8 mouse cellular contexts compared by ENCODE assay signal in the genomic region with DNA sequence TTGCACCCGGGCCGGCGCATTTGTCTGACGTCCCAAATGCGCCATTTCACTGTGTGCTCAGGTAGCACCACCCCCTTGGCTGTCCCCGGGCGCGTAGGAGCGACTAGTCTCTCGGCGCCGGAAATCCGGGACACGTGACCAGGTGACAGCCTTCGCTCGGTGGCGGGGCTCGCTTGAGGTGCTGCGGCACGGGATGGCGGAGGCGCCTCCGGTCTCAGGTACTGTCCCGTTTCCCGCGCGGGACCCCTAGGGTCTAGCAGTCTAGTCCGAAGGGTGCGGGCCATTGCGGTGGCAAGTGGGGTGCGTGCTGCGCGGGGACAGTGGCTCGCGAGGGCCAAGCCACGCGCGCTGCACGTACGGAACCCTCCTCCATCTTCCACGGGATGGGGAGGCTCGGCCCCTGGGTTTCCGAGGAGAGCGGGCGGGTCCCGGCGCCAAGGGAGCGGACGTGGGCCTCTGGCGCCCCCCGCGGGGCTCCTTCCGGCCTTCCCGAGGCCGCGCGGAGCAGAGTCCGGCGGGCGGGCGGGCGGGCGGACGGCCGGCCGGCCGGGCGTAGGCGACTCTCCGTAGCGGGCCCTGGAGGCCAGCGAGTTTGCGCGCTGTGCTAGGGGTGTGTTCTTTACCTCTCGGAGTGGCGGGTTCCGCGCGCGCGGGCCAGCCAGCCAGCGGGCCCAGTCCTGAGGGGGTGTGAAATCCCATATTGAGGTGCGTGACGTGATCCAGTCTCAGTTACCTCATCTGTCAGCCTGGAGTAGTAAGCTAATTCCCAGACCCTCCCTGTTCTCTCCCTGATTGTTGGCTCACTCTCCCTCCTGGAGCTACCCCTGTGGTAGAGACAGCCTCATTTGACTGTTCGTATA. TPM values are rescaled to one million over a fixed set of nuclear protein-coding genes. Genes with fewer than 3 reads are reported as not detected.
A peak's percentile ranks its signal among the peaks of the same experiment; 100 is the strongest.
DNase-seq lines count a peak whose midpoint lies in the region; ATAC-seq and TF ChIP-seq lines count a peak whose summit lies in the region.

Gene Nfx1 (plus strand): TSS at position 65 of the 860 bp plus-strand sequence.

- peak; percentile 97 for ATAC-seq in forebrain, embryonic 12.5 days (ENCODE audit: low FRiP score)
- peak; percentile 94 for ATAC-seq in heart, postnatal 0 days (ENCODE audit: insufficient read depth, low read depth)
- ATAC-seq in liver, embryonic 16.5 days (ENCODE audit: low read depth), result peak; percentile 95
- peak; percentile 96 for ATAC-seq in neural tube, embryonic 13.5 days (ENCODE audit: low read depth)

- TF ChIP-seq CTCF in CH12.LX (conservative IDR thresholded peaks at IDR 0.05 in 1 of 2, IDR thresholded peaks at IDR 0.05 in 1 of 2; ENCODE audit: low read depth in 2 of 2, low read length in 2 of 2), result no peak
- TF ChIP-seq CTCF in heart, postnatal 0 days (IDR thresholded peaks at IDR 0.05; ENCODE audit: low read depth), result no peak
- no peak for TF ChIP-seq CTCF in testis, adult 2 months (IDR thresholded peaks at IDR 0.05; ENCODE audit: control insufficient read depth, insufficient read depth, insufficient replicate concordance, low read depth, low read length)

- TF ChIP-seq EP300 in CH12.LX (IDR thresholded peaks at IDR 0.05; ENCODE audit: low read length), result no peak
- TF ChIP-seq EP300 in heart, postnatal 0 days (IDR thresholded peaks at IDR 0.05; ENCODE audit: low read depth), result no peak; the same call in 1 of the 2 replicates

- under 1% methylated on average over 77 of the region's 85 CpGs for WGBS in forebrain, embryonic 12.5 days
- WGBS in heart, postnatal 0 days, result under 1% methylated on average over 80 of the region's 85 CpGs
- WGBS in liver, embryonic 16.5 days (ENCODE audit: insufficient replicate concordance), result under 1% methylated on average over 70 of the region's 85 CpGs
- under 1% methylated on average over 81 of the region's 85 CpGs for WGBS in neural tube, embryonic 13.5 days

- H3K27me3 ChIP-seq in CH12.LX (replicated peaks), result no peaks in the 10 kb centered on the region
- no peaks in the 10 kb centered on the region for H3K27me3 ChIP-seq in forebrain, embryonic 12.5 days
- no peaks in the 10 kb centered on the region for H3K27me3 ChIP-seq in heart, postnatal 0 days (ENCODE audit: control insufficient read depth, insufficient read depth, low read length)
- H3K27me3 ChIP-seq in liver, embryonic 16.5 days (ENCODE audit: control insufficient read depth, insufficient read depth, low read depth, low read length), result no peaks in the 10 kb centered on the region
- no peaks in the 10 kb centered on the region for H3K27me3 ChIP-seq in neural tube, embryonic 13.5 days
- H3K27me3 ChIP-seq in testis, adult 2 months (ENCODE audit: control insufficient read depth, insufficient read depth, low read length), result no peaks in the 10 kb centered on the region

- H3K4me3 ChIP-seq in CH12.LX (replicated peaks in 1 of 3; ENCODE audit: low read depth in 2 of 3, low read length in 2 of 3, poor library complexity in 1 of 3), result peak within 1 kb of the TSS; percentile 81 to 97 (median 91)
- H3K4me3 ChIP-seq in forebrain, embryonic 12.5 days (replicated peaks), result peak within 1 kb of the TSS; percentile 97
- peak within 1 kb of the TSS; percentile 73 for H3K4me3 ChIP-seq in heart, postnatal 0 days (ENCODE audit: low read depth, low read length)
- H3K4me3 ChIP-seq in liver, embryonic 16.5 days (ENCODE audit: low read depth, low read length), result peak within 1 kb of the TSS; percentile 93
- H3K4me3 ChIP-seq in neural tube, embryonic 13.5 days, result peak within 1 kb of the TSS; percentile 95
- H3K4me3 ChIP-seq in testis, adult 2 months (ENCODE audit: control insufficient read depth, low read depth, low read length), result peak within 1 kb of the TSS; percentile 99

- peak within 1 kb of the TSS; percentile 78 for H3K9ac ChIP-seq in CH12.LX (ENCODE audit: insufficient read depth, low read depth)
- H3K9ac ChIP-seq in forebrain, embryonic 12.5 days, result peak within 1 kb of the TSS; percentile 94
- peak within 1 kb of the TSS; percentile 75 for H3K9ac ChIP-seq in heart, postnatal 0 days (replicated peaks; ENCODE audit: low read depth, low read length)
- H3K9ac ChIP-seq in liver, embryonic 16.5 days (ENCODE audit: low read depth, low read length), result peak within 1 kb of the TSS; percentile 85
- peak within 1 kb of the TSS; percentile 91 for H3K9ac ChIP-seq in neural tube, embryonic 13.5 days

- peak; percentile 91 for TF ChIP-seq POLR2A in CH12.LX (IDR thresholded peaks at IDR 0.05; ENCODE audit: low read depth, low read length)
- peak; percentile 92 for TF ChIP-seq POLR2A in testis, adult 2 months (IDR thresholded peaks at IDR 0.05; ENCODE audit: control insufficient read depth, low read depth, low read length)

- no peaks in the 10 kb centered on the region for H3K9me3 ChIP-seq in CH12.LX (replicated peaks; ENCODE audit: low read length)
- H3K9me3 ChIP-seq in forebrain, embryonic 12.5 days, result no peaks in the 10 kb centered on the region
- no peaks in the 10 kb centered on the region for H3K9me3 ChIP-seq in heart, postnatal 0 days (replicated peaks; ENCODE audit: control insufficient read depth, low read length)
- H3K9me3 ChIP-seq in liver, embryonic 16.5 days (replicated peaks; ENCODE audit: control insufficient read depth, low read length), result no peaks in the 10 kb centered on the region
- no peaks in the 10 kb centered on the region for H3K9me3 ChIP-seq in neural tube, embryonic 13.5 days

- TF ChIP-seq RAD21 in CH12.LX (IDR thresholded peaks at IDR 0.05; ENCODE audit: low read depth, low read length), result no peak

- dilution Hi-C loops in CH12.LX (cut with MboI; ENCODE audit: extremely low pct_ligation_motif_present, extremely low pct_unique_long_range_greater_than_20kb, low sequenced_read_pairs), result no loop called here

- in situ Hi-C loops in CH12.LX (cut with MboI; ENCODE audit: low pct_ligation_motif_present, low pct_unique_long_range_greater_than_20kb, low sequenced_read_pairs), result no loop called here

- H3K4me1 ChIP-seq in CH12.LX (ENCODE audit: control insufficient read depth in 1 of 2, insufficient read depth in 2 of 2), result peaks cover 13 to 46% of the 10 kb centered on the region in 2 experiments
- H3K4me1 ChIP-seq in forebrain, embryonic 12.5 days, result peaks cover 19% of the 10 kb centered on the region
- peaks cover 25% of the 10 kb centered on the region for H3K4me1 ChIP-seq in heart, postnatal 0 days (ENCODE audit: control insufficient read depth, insufficient read depth)
- peaks cover 20% of the 10 kb centered on the region for H3K4me1 ChIP-seq in liver, embryonic 16.5 days (ENCODE audit: control insufficient read depth, low read depth, low read length)
- peaks cover 23% of the 10 kb centered on the region for H3K4me1 ChIP-seq in neural tube, embryonic 13.5 days (replicated peaks)
- H3K4me1 ChIP-seq in testis, adult 2 months (ENCODE audit: control insufficient read depth, insufficient read depth, low read length), result peaks cover 7% of the 10 kb centered on the region

- peak; percentile 97 for DNase-seq in CH12.LX (ENCODE audit: extremely low read depth)
- peak; percentile 96 for DNase-seq in c-Kit-positive CD71-positive TER-119-negative erythroid progenitor cells, embryonic 14.5 days (ENCODE audit: low read depth)
- DNase-seq in heart, postnatal 0 days (ENCODE audit: low spot score), result peak; percentile 96
- DNase-seq in kidney, postnatal 4 days, result peak; percentile 96 to 98

- H3K27ac ChIP-seq in CH12.LX (ENCODE audit: insufficient read depth, low read depth), result peak within 1 kb of the TSS; percentile 71
- H3K27ac ChIP-seq in forebrain, embryonic 12.5 days, result peak within 1 kb of the TSS; percentile 90
- peak within 1 kb of the TSS; percentile 92 for H3K27ac ChIP-seq in heart, postnatal 0 days (ENCODE audit: low read depth)
- peak within 1 kb of the TSS; percentile 93 for H3K27ac ChIP-seq in liver, embryonic 16.5 days (ENCODE audit: low read length)
- H3K27ac ChIP-seq in neural tube, embryonic 13.5 days (replicated peaks), result peak within 1 kb of the TSS; percentile 93
- H3K27ac ChIP-seq in testis, adult 2 months (ENCODE audit: control insufficient read depth, insufficient read depth, low read depth, low read length), result peak within 1 kb of the TSS; percentile 96

- H3K36me3 ChIP-seq in CH12.LX (replicated peaks in 1 of 2; ENCODE audit: control insufficient read depth in 1 of 2, insufficient read depth in 1 of 2, low read length in 1 of 2), result peaks cover 9 to 50% of the 10 kb centered on the region in 2 experiments
- H3K36me3 ChIP-seq in forebrain, embryonic 12.5 days (replicated peaks), result peaks cover 18% of the 10 kb centered on the region
- H3K36me3 ChIP-seq in heart, postnatal 0 days (replicated peaks; ENCODE audit: control insufficient read depth, insufficient read depth, low read length), result peaks cover 5% of the 10 kb centered on the region
- no peaks in the 10 kb centered on the region for H3K36me3 ChIP-seq in liver, embryonic 16.5 days (ENCODE audit: control insufficient read depth, insufficient read depth)
- H3K36me3 ChIP-seq in neural tube, embryonic 13.5 days, result peaks cover 22% of the 10 kb centered on the region
- no peaks in the 10 kb centered on the region for H3K36me3 ChIP-seq in testis, adult 2 months (ENCODE audit: control insufficient read depth, insufficient read depth, low read length)

- peaks cover 54% of the 10 kb centered on the region for H3K79me2 ChIP-seq in CH12.LX (replicated peaks; ENCODE audit: control insufficient read depth, extremely low read depth, insufficient read depth, poor library complexity, severe bottlenecking)

- peak within 1 kb of the TSS; percentile 93 for H3K4me2 ChIP-seq in CH12.LX (ENCODE audit: insufficient read depth, low read depth, poor library complexity, severe bottlenecking)
- H3K4me2 ChIP-seq in forebrain, embryonic 12.5 days, result peak within 1 kb of the TSS; percentile 76
- peak within 1 kb of the TSS; percentile 77 for H3K4me2 ChIP-seq in heart, postnatal 0 days (ENCODE audit: low read depth, low read length)
- H3K4me2 ChIP-seq in liver, embryonic 16.5 days (ENCODE audit: low read depth, low read length), result peak within 1 kb of the TSS; percentile 87
- H3K4me2 ChIP-seq in neural tube, embryonic 13.5 days, result peak within 1 kb of the TSS; percentile 80

TF ChIP-seq in CH12.LX, 34 proteins besides CTCF, POLR2A, EP300 and RAD21 (continues in another document):
- TF ChIP-seq ZNF384 (IDR thresholded peaks at IDR 0.05; ENCODE audit: low read depth, low read length) (no peak), USF2 (conservative IDR thresholded peaks at IDR 0.05; ENCODE audit: low read depth, low read length) (peak; percentile 92), HCFC1 (IDR thresholded peaks at IDR 0.05; ENCODE audit: low read depth, low read length) (peak; percentile 91)

RNA-seq across cellular contexts. Expression of gene Nfx1, which starts in this region (rescaled TPM):
- total RNA-seq in CH12.LX (2012; rRNA removed) (53.7 and 55.5 TPM in 2 replicates), CH12.LX (2014; rRNA removed) (70.5 and 75.2 TPM in 2 replicates)
- 87.0 and 89.8 TPM in 2 replicates for polyA plus RNA-seq in CH12.LX (2012; ENCODE audit: insufficient read length, low read depth)
- polyA plus RNA-seq in forebrain, embryonic 12.5 days (2016; fragmentation: Nextera tagmentation; extraction: Ambion mirVana), result 104 and 109 TPM in 2 replicates
- 32.5 and 40.0 TPM in 2 replicates for total RNA-seq in heart, postnatal 0 days (2014; rRNA removed; ENCODE audit: low replicate concordance)
- polyA plus RNA-seq in heart, postnatal 0 days (2015; fragmentation: Nextera tagmentation; extraction: Ambion mirVana), result 27.2 and 27.6 TPM in 2 replicates
- polyA plus RNA-seq in liver, embryonic 16.5 days (2015; fragmentation: Nextera tagmentation; extraction: Ambion mirVana), result 30.5 and 31.5 TPM in 2 replicates
- 93.2 and 103 TPM in 2 replicates for polyA plus RNA-seq in neural tube, embryonic 13.5 days (2015; fragmentation: Nextera tagmentation; extraction: Ambion mirVana)
- polyA plus RNA-seq in testis, adult 2 months (2012; rRNA removed), result 28.2 and 29.5 TPM in 2 replicates

Comparison
In these comparisons a context has a peak if more than half of its experiments do, and no peak if none do; other contexts are left out.
1. Peak in every context shown above with its lines: DNase-seq, ATAC-seq, H3K4me3 ChIP-seq and H3K27ac ChIP-seq.